Mouse (Mus musculus) G1E-ER4 (cell line): Measurements from ENCODE around the gene Fen1. TPM values are rescaled to one million over a fixed set of nuclear protein-coding genes. Genes with fewer than 3 reads are reported as not detected.

Experiments
- GATA1 ChIP-seq: IDR thresholded peaks from one replicate; pipeline ENCODE4 v1.8.0; 2012; ENCODE audit warnings: low read length, inconsistent platforms
- polyA plus RNA-seq: library from polyadenylated mRNA; stranded (reverse); fragments of >175 nt; gene quantifications from 2 replicates; pipeline ENCODE4 v1.2.3, GENCODE M21; 2012

Fen1 gene
- polyA plus RNA-seq, 1 experiment: 46.2 TPM

GRCm38 (mm10) chr19:10171846-10172245 is 32.1 kb downstream of the Fen1 start:
- no peak for TF ChIP-seq GATA1

GRCm38 (mm10) chr19:10171359-10171758 is 32.6 kb downstream of the Fen1 start:
- no peak for TF ChIP-seq GATA1

GRCm38 (mm10) chr19:10170466-10170865 is 33.5 kb downstream of the Fen1 start:
- TF ChIP-seq GATA1: no peak

- TF ChIP-seq GATA1: no peak
Observed at GRCm38 (mm10) chr19:10169179-10169578, 34.8 kb downstream of the Fen1 start.

- TF ChIP-seq GATA1: no peak
Observed at GRCm38 (mm10) chr19:10168441-10168840, 35.5 kb downstream of the Fen1 start.

GRCm38 (mm10) chr19:10167951-10168350 is 36.0 kb downstream of the Fen1 start:
- TF ChIP-seq GATA1: no peak

GRCm38 (mm10) chr19:10167112-10167511 is 36.9 kb downstream of the Fen1 start:
- TF ChIP-seq GATA1: no peak

GRCm38 (mm10) chr19:10163896-10164295 is 40.1 kb downstream of the Fen1 start:
- no peak for TF ChIP-seq GATA1

DNA sequence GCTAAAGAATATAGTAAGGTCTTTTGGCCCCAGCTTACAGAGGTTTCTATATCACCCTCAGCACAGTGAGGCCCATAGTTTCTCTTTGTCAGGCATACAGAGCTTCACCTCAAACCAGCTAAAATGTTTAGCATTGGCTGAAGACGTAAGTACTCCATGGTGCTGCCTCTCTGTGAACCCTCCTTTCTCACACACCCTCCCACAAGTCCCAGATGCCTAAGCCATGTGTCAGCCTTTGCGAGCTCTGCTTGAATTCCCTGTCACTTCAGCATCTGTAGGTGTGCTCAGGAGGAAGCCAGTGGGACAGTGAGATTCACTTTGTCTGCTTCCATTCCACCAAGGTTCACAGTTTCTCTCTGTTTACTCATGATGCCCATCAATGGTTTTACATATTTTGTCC is 46.2 kb downstream of the Fen1 start:
- no peak for TF ChIP-seq GATA1

DNA sequence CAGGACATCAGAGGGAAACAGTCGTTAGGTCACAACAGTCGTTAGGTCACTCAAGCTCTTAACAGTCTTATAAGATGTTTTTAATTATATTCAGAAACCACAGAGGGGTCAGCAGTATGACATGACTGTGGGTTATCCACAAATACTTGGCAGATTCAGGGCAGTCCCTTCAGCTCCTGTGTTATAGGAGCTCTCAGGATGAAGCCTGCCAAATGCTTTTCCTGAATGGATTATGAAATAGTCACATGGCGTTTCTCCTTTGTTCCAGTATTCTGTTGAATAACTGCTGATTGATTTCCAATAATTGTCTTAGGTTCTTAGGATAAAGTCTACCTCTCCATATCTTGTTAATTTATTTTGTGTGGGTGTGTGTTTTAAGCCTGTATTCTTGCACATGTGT is 54.8 kb downstream of the Fen1 start:
- no peak for TF ChIP-seq GATA1

Other genes starting within 250 kb of the Fen1 start
- gene Fth1, start 223.6 kb downstream of the Fen1 start, polyA plus RNA-seq: 28,188 and 36,749 TPM in 2 replicates
- gene Best1, start 202.5 kb downstream of the Fen1 start, polyA plus RNA-seq: not detected in 2 replicates
- 11.2 and 15.6 TPM in 2 replicates for gene Rab3il1, start 202.5 kb downstream of the Fen1 start, polyA plus RNA-seq
- 44.3 and 46.4 TPM in 2 replicates for gene Fads3, start 162.6 kb downstream of the Fen1 start, polyA plus RNA-seq
- 242 and 256 TPM in 2 replicates for gene Fads2, start 102.4 kb downstream of the Fen1 start, polyA plus RNA-seq
- 204 and 238 TPM in 2 replicates for gene Fads1, start 21.3 kb downstream of the Fen1 start, polyA plus RNA-seq
- 11.2 and 21.0 TPM in 2 replicates for gene Tmem258, start 155 bp downstream of the Fen1 start, polyA plus RNA-seq
- not detected in 2 replicates for gene Myrf, start 36.6 kb upstream of the Fen1 start, polyA plus RNA-seq
- gene Dagla, start 100.7 kb upstream of the Fen1 start, polyA plus RNA-seq: not detected in 2 replicates
- not detected in 2 replicates for gene Syt7, start 184.9 kb upstream of the Fen1 start, polyA plus RNA-seq